Mouse (Mus musculus): Measurements from ENCODE around the gene Aspn.

Gene Aspn

GRCm38 (mm10) chr13:49544279-49544678 is at the start of gene Aspn:
Gene Aspn (plus strand): TSS chr13:49544443.
- DNase-seq (ENCODE audit: low spot score): no peak

GRCm38 (mm10) chr13:49504510-49504909 is 39.7 kb upstream of the Aspn start, which contains the start of gene Ecm2:
Gene Ecm2 (plus strand): TSS chr13:49504810.
- DNase-seq (ENCODE audit: low spot score): no peak

- no peak for DNase-seq (ENCODE audit: low spot score)
These were observed 38.5 kb upstream of the Aspn start for GRCm38 (mm10) chr13:49505776-49506175.

DNA sequence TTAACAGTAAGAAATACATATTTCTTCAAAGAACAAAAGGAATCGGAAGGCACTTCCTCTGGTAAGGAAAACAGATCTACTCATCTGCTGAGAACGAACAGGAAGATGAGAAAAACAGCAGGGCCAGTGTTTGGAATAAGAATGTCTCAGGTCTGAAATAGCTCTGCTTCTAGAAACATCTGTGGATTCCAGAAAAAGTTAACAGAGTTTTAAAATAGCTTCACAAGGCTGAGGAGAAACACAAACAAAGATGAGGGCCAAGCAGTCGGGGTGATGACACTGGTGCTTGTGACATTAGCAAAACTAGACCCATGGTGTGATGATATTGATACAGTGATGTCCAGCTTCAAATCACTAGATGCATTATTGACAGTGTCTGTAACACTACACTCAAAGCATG is 37.1 kb upstream of the Aspn start:
- DNase-seq (ENCODE audit: low spot score): no peak

GRCm38 (mm10) chr13:49518761-49519160 is 25.5 kb upstream of the Aspn start:
- no peak for DNase-seq (ENCODE audit: low spot score)

- DNase-seq (ENCODE audit: low spot score): no peak
These were observed 18.0 kb upstream of the Aspn start for GRCm38 (mm10) chr13:49526235-49526634.

GRCm38 (mm10) chr13:49530636-49531035 is 13.6 kb upstream of the Aspn start:
- no peak for DNase-seq (ENCODE audit: low spot score)

GRCm38 (mm10) chr13:49536946-49537345 is 7.3 kb upstream of the Aspn start:
- DNase-seq (ENCODE audit: low spot score): no peak

GRCm38 (mm10) chr13:49538693-49539092 is 5.5 kb upstream of the Aspn start:
- DNase-seq (ENCODE audit: low spot score): no peak

GRCm38 (mm10) chr13:49545646-49546045 is 1.4 kb downstream of the Aspn start:
- DNase-seq (ENCODE audit: low spot score): no peak

- DNase-seq (ENCODE audit: low spot score): no peak
These were observed 2.3 kb downstream of the Aspn start for GRCm38 (mm10) chr13:49546517-49546916.

DNA sequence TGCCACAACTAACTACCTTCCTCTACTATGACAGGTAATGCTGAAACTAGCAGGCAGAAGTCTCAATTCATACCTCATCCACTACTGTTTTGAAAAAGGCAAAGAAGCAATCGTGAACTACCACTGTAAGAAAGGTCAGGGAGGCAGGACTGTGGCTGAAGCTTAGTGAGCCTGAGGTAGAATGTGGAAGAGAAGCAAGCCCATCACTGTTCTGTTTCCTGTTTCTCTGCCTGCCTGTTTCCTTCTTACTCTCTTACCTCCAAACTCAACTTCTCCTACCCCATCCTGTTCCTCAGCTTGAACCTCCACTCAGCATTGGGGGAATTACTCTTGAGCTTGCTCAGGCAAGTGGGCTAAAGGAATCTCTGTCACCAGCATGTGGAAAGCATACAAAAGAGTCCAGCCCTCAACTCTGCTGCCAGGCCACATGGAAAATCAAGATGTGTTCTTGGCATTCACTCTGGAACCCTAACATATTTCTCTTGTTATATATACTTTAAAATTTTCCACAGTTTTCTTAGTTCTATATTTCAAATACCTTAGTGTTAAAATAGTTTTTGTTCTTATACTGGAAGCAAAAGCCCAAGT is 3.4 kb downstream of the Aspn start:
- no peak for DNase-seq (ENCODE audit: low spot score)

DNA sequence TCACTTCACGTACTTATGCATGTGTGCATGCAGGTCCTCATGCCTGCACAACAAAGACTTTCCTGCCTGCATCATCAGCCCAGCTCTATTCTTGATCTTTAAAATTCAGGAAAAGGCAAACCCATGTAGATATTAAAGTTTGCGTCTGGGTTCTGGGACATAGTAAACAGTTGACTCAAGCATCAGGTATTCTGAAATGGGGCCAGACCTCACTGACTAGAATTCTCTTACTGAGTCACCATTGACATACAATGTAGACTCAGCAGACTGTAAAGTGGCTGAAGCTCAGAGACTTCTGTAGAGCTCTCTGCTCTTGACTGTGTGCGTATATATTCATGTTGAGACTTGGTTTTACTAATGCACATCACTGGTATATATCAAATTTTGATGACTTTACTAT is 5.4 kb downstream of the Aspn start:
- no peak for DNase-seq (ENCODE audit: low spot score)

DNA sequence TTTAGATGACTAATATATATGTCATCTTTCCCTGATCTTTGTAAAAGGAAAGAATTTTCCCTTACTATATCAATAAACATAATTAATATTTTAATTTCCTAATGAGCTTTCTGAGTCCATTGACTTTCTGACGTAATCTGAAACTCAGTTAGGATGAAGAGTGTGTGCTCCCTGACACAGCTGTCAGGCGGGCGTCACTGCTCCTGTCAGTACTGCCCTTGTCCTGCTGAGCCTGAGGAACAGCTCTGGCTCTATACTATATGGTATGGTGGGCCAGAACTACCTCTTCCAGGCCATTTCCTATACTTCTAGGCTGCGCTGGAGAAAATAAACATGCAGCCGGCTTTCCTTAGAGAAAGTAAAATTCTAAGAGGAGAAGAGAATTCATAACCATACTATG is 10.3 kb downstream of the Aspn start:
- DNase-seq (ENCODE audit: low spot score): no peak

- no peak for DNase-seq (ENCODE audit: low spot score)
These were observed 12.0 kb downstream of the Aspn start for GRCm38 (mm10) chr13:49556203-49556602.

DNA sequence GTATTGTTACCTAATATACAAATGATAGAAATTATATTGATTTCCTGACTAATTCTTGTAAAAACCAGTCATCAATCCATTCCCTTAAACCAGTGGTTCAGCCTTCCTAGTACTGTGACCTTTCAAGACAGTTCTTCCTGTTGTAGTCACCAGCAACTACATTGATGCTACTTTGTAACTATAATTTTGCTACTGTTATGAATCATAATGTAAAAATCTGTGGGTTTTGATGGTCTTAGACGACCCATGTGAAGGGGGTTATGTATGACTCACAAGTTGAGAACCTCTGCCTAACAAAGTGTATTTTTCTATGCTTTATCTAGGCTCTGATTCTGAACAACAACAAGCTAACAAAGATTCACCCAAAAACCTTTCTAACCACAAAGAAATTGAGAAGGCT is 12.7 kb downstream of the Aspn start:
- no peak for DNase-seq (ENCODE audit: low spot score)

GRCm38 (mm10) chr13:49559185-49559584 is 14.9 kb downstream of the Aspn start:
- no peak for DNase-seq (ENCODE audit: low spot score)

DNA sequence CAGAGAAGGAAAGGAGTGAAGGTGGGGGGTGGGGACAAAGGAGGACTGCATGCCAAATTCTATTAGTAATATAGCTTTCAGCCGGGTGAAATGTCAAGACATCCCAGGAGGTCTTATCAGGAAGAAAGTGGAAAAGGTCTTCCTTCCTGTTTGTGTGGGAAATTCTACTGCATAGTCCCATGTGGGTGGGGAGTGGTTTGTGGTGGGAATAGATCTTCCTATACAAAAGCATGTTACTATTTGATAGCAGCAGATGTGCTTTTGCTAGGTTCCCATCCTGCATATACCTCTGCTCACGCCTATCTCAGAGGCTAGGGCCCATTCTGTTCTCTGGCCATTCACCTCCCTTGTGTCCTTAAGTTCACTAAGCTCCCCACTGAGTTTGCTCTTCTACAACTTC is 16.6 kb downstream of the Aspn start:
- no peak for DNase-seq (ENCODE audit: low spot score)

DNA sequence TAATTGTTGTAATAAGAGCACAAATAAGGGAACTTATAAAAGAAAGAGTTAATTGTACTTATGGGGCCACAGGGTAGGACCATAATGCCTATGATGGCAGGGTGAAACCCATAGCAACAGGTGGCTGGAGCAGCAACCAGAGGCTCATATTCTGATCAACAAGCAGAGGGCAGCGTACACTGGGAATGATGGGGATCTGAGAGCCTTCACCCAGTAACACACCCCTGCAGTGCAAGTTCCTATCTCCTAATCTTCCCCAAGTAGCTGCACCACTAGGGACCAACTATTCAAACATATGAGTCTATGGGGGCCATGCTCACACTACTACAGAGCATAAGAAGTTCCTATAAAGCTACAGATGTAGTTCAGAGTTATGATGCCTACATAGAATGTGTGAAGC is 20.1 kb downstream of the Aspn start:
- no peak for DNase-seq (ENCODE audit: low spot score)

DNA sequence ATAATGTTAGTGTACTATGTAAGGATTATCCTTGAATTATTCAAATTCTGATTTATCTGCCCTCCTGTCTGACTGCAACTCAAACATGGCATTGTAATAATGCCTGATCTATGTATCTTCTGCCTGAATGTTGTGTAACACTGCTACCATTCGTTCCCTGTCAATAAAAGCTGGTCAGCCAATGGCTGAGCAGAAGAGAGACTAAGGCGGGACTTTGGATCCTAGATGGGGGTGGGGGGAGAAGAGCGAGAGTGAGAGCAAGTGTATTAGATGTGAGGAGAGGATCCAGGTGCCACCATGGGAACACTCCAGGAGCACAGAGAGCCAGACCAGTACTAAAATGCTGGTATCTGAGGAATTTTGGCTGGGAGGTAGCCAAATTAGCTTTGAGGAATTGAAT is 26.1 kb downstream of the Aspn start:
- no peak for DNase-seq (ENCODE audit: low spot score)

DNA sequence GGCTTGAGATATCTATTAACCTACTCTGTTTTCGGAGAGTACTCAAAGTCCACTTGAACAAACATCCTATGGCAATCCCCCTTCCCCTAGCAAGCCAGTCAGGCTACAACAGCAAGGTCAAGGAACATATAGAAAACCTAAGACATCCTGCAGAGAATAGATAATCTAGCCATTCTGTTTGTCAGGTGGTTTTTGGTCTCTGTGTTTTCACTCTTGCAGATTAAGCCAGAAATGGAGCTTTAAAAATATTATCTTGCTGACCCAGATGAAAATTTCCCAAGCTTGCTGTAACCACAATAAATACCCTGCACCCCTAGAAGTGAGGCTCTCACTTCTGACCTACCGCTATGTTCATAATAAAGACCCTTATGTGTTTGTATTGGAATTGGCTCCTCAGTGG is 27.2 kb downstream of the Aspn start:
- no peak for DNase-seq (ENCODE audit: low spot score)

- DNase-seq (ENCODE audit: low spot score): peak; percentile 6
These were observed 37.6 kb downstream of the Aspn start, which contains the start of gene Omd for GRCm38 (mm10) chr13:49581541-49582530. Gene Omd (plus strand): TSS chr13:49582462.

GRCm38 (mm10) chr13:49583859-49584258 is 39.6 kb downstream of the Aspn start:
- DNase-seq (ENCODE audit: low spot score): no peak

All from ovary, postnatal 14 days (tissue).